Mouse (Mus musculus): ENCODE data around the gene Sycp3. TPM values are rescaled to one million over a fixed set of nuclear protein-coding genes. Genes with fewer than 3 reads are reported as not detected.
"Not testable (repeated sequence)": the region's sequence is repeated elsewhere in the genome, so short reads cannot be mapped to it uniquely, and the experiment has no call there.

Gene Sycp3
- total RNA-seq, 2 experiments from 2014 or later: 0.59 to 0.84 TPM

DNA sequence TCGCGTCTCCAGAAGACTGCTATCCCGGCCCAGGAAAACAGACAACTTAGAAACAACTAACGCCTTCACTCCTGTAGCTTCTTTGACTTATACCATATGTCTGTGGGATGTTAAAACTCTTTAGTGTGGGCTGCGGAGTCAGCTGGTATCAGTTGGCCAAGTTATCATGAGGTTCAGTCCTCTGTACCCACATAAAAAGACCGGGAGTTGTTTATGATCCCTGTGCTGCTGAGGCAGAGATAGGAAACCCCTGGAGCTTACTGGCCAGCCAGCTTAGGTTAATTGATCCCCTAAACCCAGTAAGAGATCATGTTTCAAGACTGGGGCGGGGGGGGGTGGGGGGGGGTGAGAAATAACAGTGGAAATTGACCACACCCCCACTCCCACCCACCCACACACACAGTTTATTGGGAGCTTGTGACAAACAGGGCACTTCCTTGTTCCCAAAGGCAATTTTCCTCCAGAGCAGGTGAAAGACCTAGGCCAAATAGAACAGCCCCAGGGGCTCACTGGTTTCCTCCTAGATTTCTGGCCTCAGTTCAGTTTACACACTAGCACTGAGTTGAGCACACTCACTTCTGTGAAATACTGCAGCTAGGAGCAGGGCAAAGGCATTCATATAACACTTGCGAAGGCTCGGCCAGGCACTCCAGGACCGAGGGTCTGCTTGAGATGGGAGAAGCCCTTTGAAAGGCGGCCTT, 37.6 kb downstream of the Sycp3 start:
- DNase-seq (ENCODE audit: low spot score in 2 of 2): no peak

DNA sequence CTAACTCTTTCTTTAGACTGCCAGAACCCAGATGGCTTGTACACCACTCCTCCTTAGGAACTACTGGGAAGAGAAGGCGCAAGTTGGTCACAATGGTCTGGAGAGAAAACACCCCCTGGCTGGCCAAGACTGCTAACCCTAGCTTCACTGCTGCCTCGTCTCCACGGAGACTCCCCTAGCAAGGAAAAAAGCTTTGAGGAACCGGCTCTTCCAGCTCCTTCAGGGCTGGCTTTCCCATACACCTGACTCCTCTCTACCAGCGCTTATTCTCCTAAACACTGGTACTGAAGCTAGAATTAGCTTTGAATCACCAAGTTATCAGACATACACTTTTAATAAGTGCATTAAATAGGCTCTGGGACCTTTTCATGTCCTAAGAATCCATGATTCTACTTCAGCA, 40.6 kb downstream of the Sycp3 start:
- intact Hi-C loops (cut with DNase I): loop anchor here (5.0 kb wide), 2 partner anchors 172 to 232 kb away; partner anchors contain the start of gene Arl1
- no peak for DNase-seq (ENCODE audit: low spot score in 2 of 2)

More for the DNA sequence above, 37.6 kb downstream of the Sycp3 start:
- intact Hi-C loops (cut with DNase I): no loop called here

DNA sequence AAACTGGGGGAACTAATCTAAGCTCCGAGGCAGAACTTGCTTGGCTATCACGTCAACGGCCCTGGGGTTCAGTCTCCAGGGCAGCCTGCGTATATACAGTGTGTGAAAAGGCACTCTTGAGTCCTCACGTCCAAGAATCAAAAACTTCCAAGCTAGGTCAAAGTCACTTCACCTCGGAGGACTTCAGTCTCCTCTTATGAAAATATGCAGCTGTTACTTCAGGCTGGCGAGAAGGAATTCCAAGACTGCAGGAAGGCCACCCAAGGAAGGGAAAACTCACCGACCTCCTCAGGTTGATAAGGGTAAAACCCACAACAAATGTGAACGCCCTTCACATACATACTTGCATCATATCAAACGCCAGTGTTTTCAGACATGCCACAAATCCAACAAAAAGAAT, 42.0 kb downstream of the Sycp3 start:
- intact Hi-C loops (cut with DNase I): loop anchor here (5.0 kb wide), 2 partner anchors 171 to 231 kb away; partner anchors contain the start of gene Arl1
- DNase-seq (ENCODE audit: low spot score in 2 of 2): no peak

DNA sequence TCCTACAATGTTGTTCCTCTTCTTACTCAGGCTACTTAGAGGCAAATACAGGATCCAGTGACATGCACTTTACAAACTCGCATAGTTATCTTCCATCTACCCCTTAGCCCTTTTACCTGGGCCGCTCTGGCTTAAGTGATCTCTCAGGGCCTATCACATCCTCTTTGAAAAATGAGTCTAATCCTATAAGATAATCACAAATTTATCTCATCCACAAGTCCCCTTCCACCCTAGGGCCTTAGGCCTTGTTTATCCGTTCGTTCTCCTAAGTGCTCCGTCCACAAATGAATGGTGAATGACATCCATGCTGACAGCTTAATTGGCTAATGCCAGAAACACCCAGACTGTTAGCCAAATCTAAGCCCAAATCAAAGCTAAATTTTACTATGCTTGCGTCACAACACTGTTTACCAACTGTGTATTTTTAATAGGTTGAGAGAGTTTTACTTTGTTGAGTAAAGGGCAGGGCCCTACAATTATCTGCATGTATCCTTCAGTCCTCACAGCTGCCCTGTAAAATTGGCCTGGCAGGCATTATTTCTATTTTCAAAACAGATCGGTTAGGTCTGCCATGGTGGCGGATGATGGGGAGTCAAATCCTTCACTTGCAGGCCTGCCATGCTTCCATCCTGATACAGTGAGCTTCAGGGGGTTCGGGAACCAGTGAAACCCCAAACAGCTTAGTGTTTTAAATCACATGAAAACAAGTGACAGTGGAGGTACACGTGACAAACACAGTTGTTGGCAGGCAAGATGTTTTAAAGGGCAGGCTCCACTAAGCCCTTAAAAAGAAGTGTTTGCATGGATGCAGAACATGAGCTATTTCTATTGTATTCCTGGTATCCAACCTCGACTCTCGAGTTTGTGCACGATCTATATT, 42.8 kb downstream of the Sycp3 start:
- intact Hi-C loops (cut with DNase I): loop anchor here (5.0 kb wide), 2 partner anchors 170 to 230 kb away; partner anchors contain the start of gene Arl1
- DNase-seq (ENCODE audit: low spot score in 2 of 2): no peak

DNA sequence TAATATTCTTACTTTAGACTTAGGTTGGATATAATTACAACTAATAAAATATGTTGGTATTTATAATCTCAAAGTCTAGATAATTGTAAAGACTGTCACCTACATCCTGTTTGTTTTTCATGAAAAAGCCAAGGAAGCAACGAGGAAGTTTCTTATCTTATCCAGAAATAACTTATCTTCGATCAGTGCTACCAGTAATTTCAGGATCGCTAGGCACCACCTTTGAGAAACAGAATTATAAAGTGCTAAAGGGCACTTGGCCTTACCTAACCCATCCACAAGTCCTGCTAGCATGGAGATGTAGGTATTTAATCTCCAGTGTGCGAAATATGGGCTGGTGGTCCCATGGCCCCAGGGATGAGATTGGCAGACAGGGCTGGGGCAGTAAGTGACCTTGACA, 43.5 kb downstream of the Sycp3 start:
- intact Hi-C loops (cut with DNase I): loop anchor here (5.0 kb wide), 2 partner anchors 169 to 229 kb away; partner anchors contain the start of gene Arl1
- DNase-seq (ENCODE audit: low spot score in 2 of 2): no peak

DNA sequence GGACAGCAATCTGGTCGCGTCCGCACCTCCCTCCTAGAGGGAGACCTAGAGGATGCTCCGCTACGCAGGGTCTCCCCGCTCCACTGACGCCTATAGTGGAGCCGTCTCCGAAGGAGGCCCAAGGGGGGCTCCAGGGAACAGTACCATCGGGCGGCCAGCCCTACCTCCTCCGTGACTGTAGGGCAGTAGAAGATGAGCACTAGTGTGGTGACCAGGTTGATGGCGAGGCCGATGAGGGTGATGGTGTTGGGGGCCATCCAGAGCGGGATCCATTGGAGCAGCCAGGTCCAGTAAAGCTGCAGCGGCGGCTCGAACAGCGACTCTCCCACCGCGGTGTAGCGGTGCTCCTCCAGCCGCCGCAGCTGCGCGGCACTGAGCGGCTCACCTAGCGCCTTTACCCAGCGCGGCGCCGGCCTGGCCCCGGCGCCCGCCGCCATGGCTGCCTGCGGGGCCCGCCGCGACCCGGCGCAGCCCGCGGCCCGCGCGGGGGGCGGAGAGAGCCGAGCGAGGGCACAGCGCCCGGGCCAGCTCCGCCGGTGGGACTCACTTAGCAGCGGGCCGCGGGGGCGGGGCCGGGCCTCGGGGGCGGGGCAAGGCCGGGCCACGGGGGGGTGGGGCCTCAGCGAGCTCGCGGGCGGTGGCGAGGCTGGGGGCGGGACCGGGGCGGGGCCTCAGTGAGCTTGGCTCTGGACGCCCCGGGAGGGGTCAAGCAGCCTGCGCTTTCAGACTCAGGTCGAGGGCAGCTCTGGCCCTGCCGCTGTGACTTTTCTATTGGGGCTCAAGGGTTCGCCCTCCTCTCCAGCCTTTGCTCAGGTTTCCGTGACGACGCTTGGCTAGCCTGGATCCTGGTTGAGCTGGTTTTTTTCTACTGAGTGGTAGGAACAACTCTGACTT, 44.3 kb downstream of the Sycp3 start, which contains the start of gene Chpt1:
TSS of gene Chpt1 (minus strand) at position 653 of the 894 bp plus-strand sequence.
- intact Hi-C loops (cut with DNase I): loop anchor here (5.0 kb wide), 2 partner anchors 169 to 229 kb away; partner anchors contain the start of gene Arl1
- peak; percentile 75 to 85 for DNase-seq (ENCODE audit: low spot score in 2 of 2)

DNA sequence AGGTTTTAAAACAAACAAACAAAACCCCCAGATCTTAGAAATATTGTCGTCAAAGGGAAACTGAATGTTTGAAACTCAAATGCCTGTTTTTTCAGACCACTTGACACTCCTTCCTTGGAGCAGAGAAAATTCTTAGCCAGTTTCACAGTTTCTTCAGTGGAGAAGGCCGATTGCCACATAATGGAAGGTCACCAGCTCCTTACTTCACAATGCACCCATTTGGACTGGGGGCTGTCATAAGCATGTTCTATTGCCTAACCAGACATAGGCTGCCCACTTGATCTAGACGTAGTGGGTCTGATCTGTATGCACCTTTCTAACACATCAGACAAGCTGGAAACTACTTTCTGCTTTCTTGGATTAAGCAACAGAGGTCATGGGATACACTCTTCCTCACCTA, 45.1 kb downstream of the Sycp3 start:
- no peak for DNase-seq (ENCODE audit: low spot score in 2 of 2)
- intact Hi-C loops (cut with DNase I): loop anchor here (5.0 kb wide), 2 partner anchors 168 to 228 kb away; partner anchors contain the start of gene Arl1

DNA sequence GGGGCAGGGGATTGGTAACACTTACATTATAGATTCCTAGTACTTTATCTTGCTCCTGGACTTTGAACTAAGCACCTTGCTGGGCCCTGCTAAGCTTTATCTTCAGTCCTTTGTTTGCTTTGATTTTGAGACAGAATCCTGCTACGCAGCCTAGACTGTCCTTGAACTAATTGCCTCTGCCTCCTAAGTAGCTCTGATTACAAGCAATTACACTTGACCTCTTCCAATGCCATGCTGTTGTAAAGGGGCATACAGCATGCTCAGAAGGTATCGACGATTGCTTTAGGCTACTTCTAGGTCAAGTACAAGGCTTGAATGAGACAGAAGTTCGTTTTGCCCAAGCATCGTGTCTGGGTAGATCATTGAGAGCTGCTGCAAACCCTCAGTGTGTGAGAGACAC, 45.9 kb downstream of the Sycp3 start:
- no peak for DNase-seq (ENCODE audit: low spot score in 2 of 2)
- intact Hi-C loops (cut with DNase I): no loop called here

DNA sequence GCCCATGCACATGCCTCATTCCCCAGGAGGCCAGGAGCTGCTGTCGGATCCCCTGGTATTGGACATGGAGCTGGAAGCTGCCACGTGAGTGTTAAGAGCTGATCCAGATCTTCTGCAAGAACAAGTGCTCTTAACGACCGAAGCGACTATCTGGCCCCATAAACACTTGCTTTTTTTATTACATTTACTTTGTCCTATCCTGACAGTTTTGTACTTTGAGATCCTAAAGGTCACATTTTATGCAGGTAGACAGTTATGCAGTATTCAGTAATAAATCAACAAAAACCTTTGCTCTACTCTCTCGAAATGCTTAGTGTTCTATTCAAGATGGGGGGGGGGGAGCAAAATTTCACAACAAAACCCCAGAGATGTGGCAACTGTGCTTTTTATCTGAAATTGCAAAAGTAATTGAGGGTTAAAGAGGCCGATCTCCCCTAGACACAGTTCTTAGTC, 48.3 kb downstream of the Sycp3 start:
- no peak for DNase-seq (ENCODE audit: low spot score in 2 of 2)
- intact Hi-C loops (cut with DNase I): no loop called here

DNA sequence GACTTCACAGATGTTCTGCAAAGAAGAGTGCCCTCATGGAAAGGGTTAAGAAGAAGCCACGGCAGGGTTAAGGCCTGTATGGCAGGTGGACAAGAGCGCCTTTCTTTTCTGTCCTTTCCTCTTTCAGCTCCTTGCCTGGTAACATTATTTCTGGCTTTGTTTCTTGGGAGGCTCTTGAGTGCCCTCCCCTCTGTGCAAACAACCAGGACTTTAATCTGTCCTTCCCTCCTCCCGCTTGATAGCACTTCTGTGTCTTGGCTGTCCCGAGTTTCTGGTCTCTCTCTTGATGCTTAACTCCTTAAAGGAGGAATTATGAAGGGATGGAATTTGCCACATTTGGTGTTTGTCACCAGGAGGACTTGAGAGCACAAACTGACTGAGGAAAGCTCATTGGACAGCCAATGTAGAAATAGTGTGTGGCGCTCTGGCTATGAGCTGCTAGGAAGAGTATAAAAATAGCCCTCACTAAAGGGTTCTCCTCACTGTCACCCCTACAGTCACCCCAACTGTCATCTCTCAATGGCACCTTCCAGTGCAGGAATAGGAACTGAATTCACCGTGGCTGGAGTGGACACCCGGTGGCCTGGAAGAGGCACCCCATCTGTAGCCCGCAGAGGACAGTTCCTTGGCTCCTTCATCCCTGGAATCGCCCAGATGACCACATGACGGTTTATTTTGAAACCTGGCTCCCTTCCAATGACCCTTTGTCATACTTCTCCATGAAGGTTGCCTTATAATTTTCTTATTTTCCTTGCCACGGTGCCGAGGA, 51.3 kb downstream of the Sycp3 start:
- intact Hi-C loops (cut with DNase I): no loop called here
- no peak for DNase-seq (ENCODE audit: low spot score in 2 of 2)

DNA sequence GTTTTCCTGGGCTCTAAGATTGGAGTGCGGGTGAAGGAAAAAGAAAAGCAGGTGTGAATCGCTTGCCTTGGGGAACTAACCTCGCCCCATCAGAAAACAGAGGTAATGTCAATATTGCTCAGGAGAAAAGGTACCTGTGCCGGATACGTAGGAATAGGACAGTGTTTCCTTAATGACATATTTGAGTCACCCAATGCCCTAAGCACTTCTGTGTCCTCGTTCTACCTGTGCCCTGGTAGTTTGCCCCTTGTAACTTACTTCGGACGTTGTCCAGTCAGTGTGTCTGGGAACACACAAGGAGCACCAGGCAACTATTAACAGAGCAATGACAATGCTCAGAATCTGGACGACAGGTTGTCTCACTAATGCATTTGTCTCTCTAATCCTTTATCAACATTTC, 52.0 kb downstream of the Sycp3 start:
- no peak for DNase-seq (ENCODE audit: low spot score in 2 of 2)
- intact Hi-C loops (cut with DNase I): no loop called here

DNA sequence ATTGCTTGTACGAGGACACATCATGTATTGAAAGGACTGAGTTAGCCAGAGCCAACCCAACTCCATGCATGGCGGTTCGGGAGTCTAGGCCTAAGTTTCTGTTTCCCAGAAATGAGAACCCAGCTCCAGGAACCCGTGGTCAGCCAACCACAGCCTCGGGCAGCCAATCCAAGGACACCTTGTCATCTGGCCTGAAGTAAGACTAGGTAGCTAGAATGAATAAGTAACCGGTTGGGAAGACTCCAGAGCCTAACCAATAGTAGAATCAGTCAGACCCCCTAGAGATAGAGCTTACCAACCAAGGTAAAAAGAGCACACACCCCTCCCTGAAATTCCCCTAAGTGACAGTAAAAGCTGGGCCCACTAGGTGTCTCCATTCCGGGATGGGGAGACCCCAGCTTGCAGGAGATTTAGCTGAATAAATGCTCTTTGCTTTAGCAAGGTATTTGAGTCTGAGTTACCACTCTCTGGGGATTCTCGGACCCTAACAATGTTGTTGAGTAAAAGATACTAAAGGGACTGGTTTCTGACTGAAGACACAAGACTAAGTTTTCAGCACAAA, 54.3 kb downstream of the Sycp3 start:
- intact Hi-C loops (cut with DNase I): no loop called here
- no peak for DNase-seq (ENCODE audit: low spot score in 2 of 2)

DNA sequence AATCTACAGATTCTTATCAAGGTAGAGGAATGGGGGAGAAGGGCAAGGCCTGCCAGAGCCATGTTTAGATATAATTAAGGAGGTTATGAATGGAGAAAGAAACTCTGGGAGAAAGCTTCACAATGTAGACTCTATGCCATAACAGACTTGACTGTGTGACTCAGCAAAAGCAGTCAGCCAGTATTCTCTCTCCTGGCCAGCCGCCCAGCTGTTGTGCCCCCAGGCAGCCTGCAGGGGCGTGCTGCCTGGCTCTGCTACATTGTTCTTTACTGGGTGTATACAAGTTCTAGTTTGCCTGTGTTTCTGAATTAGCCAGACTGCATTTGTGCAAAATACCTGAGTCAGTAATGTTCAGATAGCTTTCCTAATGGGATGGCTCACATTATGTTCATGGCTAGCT, 55.1 kb downstream of the Sycp3 start:
- peak; percentile 32 to 39 for DNase-seq (ENCODE audit: low spot score in 2 of 2)
- intact Hi-C loops (cut with DNase I): no loop called here

DNA sequence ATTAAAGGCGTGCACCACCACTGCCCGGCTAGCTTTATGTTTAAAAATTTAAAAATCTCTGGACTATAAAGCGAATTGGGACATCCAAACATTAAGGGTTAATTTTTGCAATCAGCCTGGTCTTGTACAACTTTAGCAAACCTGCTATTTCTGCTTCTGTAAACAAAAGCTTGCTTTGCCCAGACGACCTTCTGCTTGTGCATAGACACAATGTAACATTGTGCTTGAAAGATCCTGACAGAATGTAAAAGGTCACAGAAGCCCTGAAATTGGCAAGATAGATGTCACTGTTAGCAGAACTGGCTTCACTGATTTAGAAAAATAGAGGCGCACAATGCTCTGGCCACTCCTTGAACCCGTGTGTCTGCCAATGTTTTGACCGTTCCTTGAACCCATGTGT, 55.7 kb downstream of the Sycp3 start:
- intact Hi-C loops (cut with DNase I): not testable (repeated sequence)

DNA sequence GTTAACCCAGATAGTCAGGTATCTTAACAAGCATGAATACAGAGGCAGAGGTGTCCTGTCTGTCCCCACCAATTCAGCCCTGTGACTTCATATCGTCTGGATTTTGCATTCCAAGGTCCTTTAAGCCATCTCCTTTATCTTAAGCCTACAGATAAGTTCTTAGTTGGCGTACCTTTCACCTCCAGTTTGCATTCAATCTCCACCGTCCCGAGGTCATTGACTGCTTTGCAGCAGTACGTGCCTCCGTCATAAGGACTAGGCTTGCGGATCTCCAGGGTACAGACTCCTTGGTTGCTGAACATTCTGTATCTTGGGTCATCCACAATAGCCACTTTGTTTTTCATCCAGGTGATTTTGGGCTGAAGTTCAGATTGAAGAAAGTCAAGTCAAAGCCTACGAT, 63.4 kb downstream of the Sycp3 start:
- intact Hi-C loops (cut with DNase I): no loop called here
- no peak for DNase-seq (ENCODE audit: low spot score in 2 of 2)

More for the DNA sequence above, 55.7 kb downstream of the Sycp3 start:
- DNase-seq (ENCODE audit: low spot score in 2 of 2): not testable (repeated sequence)
